Mouse (Mus musculus) cerebellum, postnatal 25 days (tissue): ENCODE measurements around the gene Ergic1.

ENCODE experiments used
- DNase-seq, 2 experiments: peaks; one replicate each; pipeline ENCODE4 v3.0.0; 2021; ENCODE audit warnings: mixed read lengths in 2 of 2

The Ergic1 gene

GRCm38 (mm10) chr17:26601514-26601913, 40.2 kb downstream of the Ergic1 start:
- DNase-seq, result no peak

- DNase-seq, result no peak
Observed at GRCm38 (mm10) chr17:26601926-26602325, 40.6 kb downstream of the Ergic1 start.

- DNase-seq, result peak; percentile 72 to 81
Observed at GRCm38 (mm10) chr17:26602371-26602885, 41.1 kb downstream of the Ergic1 start.

- no peak for DNase-seq
Observed at GRCm38 (mm10) chr17:26603311-26603710, 42.0 kb downstream of the Ergic1 start.

GRCm38 (mm10) chr17:26605636-26606035, 44.3 kb downstream of the Ergic1 start:
- no peak for DNase-seq

- no peak for DNase-seq
Observed at GRCm38 (mm10) chr17:26606516-26606915, 45.2 kb downstream of the Ergic1 start.

GRCm38 (mm10) chr17:26608348-26608747, 47.1 kb downstream of the Ergic1 start:
- DNase-seq, result peak in 1 of 2 experiments; percentile 66

GRCm38 (mm10) chr17:26608877-26609276, 47.6 kb downstream of the Ergic1 start:
- no peak for DNase-seq

- peak; percentile 61 to 67 for DNase-seq
Observed at GRCm38 (mm10) chr17:26609820-26610219, 48.5 kb downstream of the Ergic1 start.

GRCm38 (mm10) chr17:26611328-26611727, 50.0 kb downstream of the Ergic1 start:
- DNase-seq, result no peak

- peak; percentile 63 to 72 for DNase-seq
Observed at GRCm38 (mm10) chr17:26611918-26612317, 50.6 kb downstream of the Ergic1 start.

- no peak for DNase-seq
Observed at GRCm38 (mm10) chr17:26614286-26614685, 53.0 kb downstream of the Ergic1 start.

- DNase-seq, result no peak
Observed at GRCm38 (mm10) chr17:26614708-26615486, 53.6 kb downstream of the Ergic1 start.

- DNase-seq, result no peak
Observed at GRCm38 (mm10) chr17:26616696-26617095, 55.4 kb downstream of the Ergic1 start.

GRCm38 (mm10) chr17:26618498-26618897, 57.2 kb downstream of the Ergic1 start:
- no peak for DNase-seq

GRCm38 (mm10) chr17:26619577-26619976, 58.3 kb downstream of the Ergic1 start:
- peak; percentile 69 to 70 for DNase-seq

- peak; percentile 52 to 57 for DNase-seq
Observed at GRCm38 (mm10) chr17:26620292-26620691, 59.0 kb downstream of the Ergic1 start.

- peak; percentile 89 to 91 for DNase-seq
Observed at GRCm38 (mm10) chr17:26620786-26621766, 59.8 kb downstream of the Ergic1 start.

- DNase-seq, result no peak
Observed at GRCm38 (mm10) chr17:26621912-26622311, 60.6 kb downstream of the Ergic1 start.

GRCm38 (mm10) chr17:26623991-26624390, 62.7 kb downstream of the Ergic1 start:
- no peak for DNase-seq

- DNase-seq, result no peak
Observed at GRCm38 (mm10) chr17:26624999-26625398, 63.7 kb downstream of the Ergic1 start.

- DNase-seq, result no peak
Observed at GRCm38 (mm10) chr17:26625521-26626010, 64.3 kb downstream of the Ergic1 start.

GRCm38 (mm10) chr17:26628479-26628878, 67.2 kb downstream of the Ergic1 start:
- DNase-seq, result no peak
